Mouse (Mus musculus) gastrocnemius, postnatal 14 days (tissue): Measurements from ENCODE around the gene Msrb3. TPM values are rescaled to one million over a fixed set of nuclear protein-coding genes. Genes with fewer than 3 reads are reported as not detected.

Source experiments
- total RNA-seq, 2 experiments: library from RNA; stranded (reverse); gene quantifications; 2 replicates each; pipeline ENCODE4 v1.2.3; 2021

Gene Msrb3
- total RNA-seq, 2 experiments from 2014 or later = 88.3 to 90.4 TPM

Other genes starting within 250 kb of the Msrb3 start
- 1 to 10 TPM; 8.0 to 8.6 TPM for gene Lemd3, start 80.2 kb upstream of the Msrb3 start, total RNA-seq
- 10 to 100 TPM; 13.2 to 14.8 TPM for gene Wif1, start 134.9 kb upstream of the Msrb3 start, total RNA-seq